Mouse (Mus musculus) ES-E14 (cell line): ENCODE measurements at regions not wholly inside any gene's neighbourhood (a gene's known extent, or its start where the extent isn't known, plus 50 kb on each side); places are given as distances from the start of the nearest gene placed in this dataset.

Source experiments
- DNase-seq: peaks from one replicate; pipeline ENCODE4 v3.0.0-alpha.2; 2013; ENCODE audit warnings: low read depth, low spot score
- H3K27ac ChIP-seq: 2 replicates; pipeline ENCODE4 v1.5.1; 2012; ENCODE audit warnings: low read depth, mild to moderate bottlenecking, low read length, moderate library complexity, mixed read lengths; ENCODE audit not compliant: poor library complexity, insufficient read depth, severe bottlenecking
- H3K36me3 ChIP-seq: 2 replicates; pipeline ENCODE4 v1.6.1; 2012; ENCODE audit warnings: mild to moderate bottlenecking, low read length, moderate library complexity, mixed read lengths; ENCODE audit not compliant: control insufficient read depth, poor library complexity, insufficient read depth, severe bottlenecking
- H3K4me1 ChIP-seq, 2 experiments: fragments of 150-350 bp in 1 of 2; sonication (generic) in 1 of 2; 2 replicates each; pipeline ENCODE4 v1.6.1; 2012; ENCODE audit warnings: low read length in 2 of 2, mild to moderate bottlenecking in 1 of 2, mixed read lengths in 1 of 2; ENCODE audit not compliant: control insufficient read depth in 2 of 2, insufficient read depth in 2 of 2, poor library complexity in 1 of 2
- H3K4me3 ChIP-seq, 2 experiments: fragments of 150-350 bp in 1 of 2; sonication (generic) in 1 of 2; 2 replicates each; pipeline ENCODE4 v1.5.1; 2012; ENCODE audit warnings: low read length in 2 of 2, low read depth in 1 of 2, mild to moderate bottlenecking in 1 of 2, mixed read lengths in 1 of 2; ENCODE audit not compliant: insufficient read depth in 1 of 2, poor library complexity in 1 of 2, severe bottlenecking in 1 of 2
- H3K9ac ChIP-seq: 2 replicates; pipeline ENCODE4 v1.6.1; 2012; ENCODE audit warnings: low read depth, mild to moderate bottlenecking, low read length, mixed read lengths; ENCODE audit not compliant: poor library complexity, insufficient read depth, severe bottlenecking
- H3K9me3 ChIP-seq: fragments of 150-350 bp; sonication (generic); 2 replicates; pipeline ENCODE4 v1.6.1; 2012; ENCODE audit warnings: low read depth, mild to moderate bottlenecking, low read length; ENCODE audit not compliant: control insufficient read depth, insufficient read depth
- CHD2 ChIP-seq: IDR thresholded peaks from 2 replicates; pipeline ENCODE4 v1.6.1; 2014; ENCODE audit warnings: mild to moderate bottlenecking, low read depth, low read length, inconsistent platforms
- HCFC1 ChIP-seq: IDR thresholded peaks from 2 replicates; pipeline ENCODE4 v1.6.1; 2012; ENCODE audit warnings: low read length, inconsistent platforms, borderline replicate concordance; ENCODE audit not compliant: insufficient read depth
- MAFK ChIP-seq: IDR thresholded peaks from 2 replicates; pipeline ENCODE4 v1.6.1; 2014; ENCODE audit warnings: mild to moderate bottlenecking, low read depth, low read length, inconsistent platforms; ENCODE audit not compliant: insufficient read depth
- ZC3H11A ChIP-seq: IDR thresholded peaks from 2 replicates; pipeline ENCODE4 v1.6.1; 2012; ENCODE audit warnings: low read depth, mild to moderate bottlenecking, inconsistent platforms, low read length, borderline replicate concordance
- ZNF384 ChIP-seq: IDR thresholded peaks from 2 replicates; pipeline ENCODE4 v1.6.1; 2012; ENCODE audit warnings: low read depth, low read length, inconsistent platforms
- in situ Hi-C, 2 experiments: fragments of 600-800 bp; cut with MboI; formaldehyde crosslinking; loops; one replicate each; pipeline ENCODE4 v1.15.1; 2025; ENCODE audit warnings: low sequenced_read_pairs in 2 of 2, inconsistent platforms in 1 of 2; ENCODE audit not compliant: unreplicated experiment in 2 of 2

DNA sequence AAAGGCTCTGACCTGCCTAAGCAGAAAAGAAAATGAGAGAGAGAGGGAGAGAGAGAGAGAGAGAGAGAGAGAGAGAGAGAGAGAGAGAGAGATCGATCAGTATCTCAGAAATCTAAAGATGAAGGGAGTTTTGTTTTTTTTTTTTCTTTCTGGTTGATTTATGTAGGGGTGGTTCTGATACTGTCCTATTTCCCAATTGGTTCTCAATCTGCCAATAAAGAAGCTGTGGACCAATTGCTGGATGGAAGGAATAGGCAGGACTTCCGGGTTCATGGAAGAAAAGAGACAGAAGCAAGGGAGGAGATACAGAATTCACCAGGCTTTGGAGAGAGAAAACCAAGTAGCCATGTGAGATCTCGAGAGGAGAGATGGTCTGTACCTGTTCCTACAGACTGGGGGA, 117.6 kb downstream of the 1500009L16Rik start:
- no peaks in the 10 kb centered on the region for H3K4me1 ChIP-seq
- TF ChIP-seq HCFC1 (no peak), ZC3H11A (no peak), MAFK (no peak), CHD2 (no peak), ZNF384 (no peak)
- in situ Hi-C loops = no loop called here
- H3K9me3 ChIP-seq = no peaks in the 10 kb centered on the region
- H3K4me3 ChIP-seq = no peak overlapping the region
- no peaks in the 10 kb centered on the region for H3K36me3 ChIP-seq
- no peak overlapping the region for H3K27ac ChIP-seq
- H3K9ac ChIP-seq = no peak overlapping the region
- no peak for DNase-seq

DNA sequence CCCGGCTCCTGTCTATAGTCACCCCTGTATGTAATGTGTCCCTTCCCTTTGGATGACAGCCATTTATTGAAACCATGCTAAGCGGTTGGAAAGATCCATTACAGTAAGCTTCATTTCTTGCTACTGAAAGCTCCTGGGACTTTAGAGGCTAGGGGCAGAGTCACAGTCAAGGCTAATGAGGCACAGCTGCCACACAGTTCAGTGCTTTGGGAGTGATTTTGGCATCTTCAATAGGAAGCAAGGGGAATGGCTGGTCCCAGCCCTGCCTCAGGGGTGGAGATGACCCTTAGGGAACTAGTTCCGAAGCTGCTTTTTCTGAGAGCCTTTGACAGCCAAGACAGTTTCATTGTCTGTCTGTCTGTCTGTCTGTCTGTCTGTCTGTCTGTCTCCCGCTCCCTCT, 128.2 kb downstream of the 1500009L16Rik start:
- H3K4me1 ChIP-seq = no peaks in the 10 kb centered on the region
- H3K4me3 ChIP-seq = no peak overlapping the region
- no peak overlapping the region for H3K9ac ChIP-seq
- in situ Hi-C loops = no loop called here
- no peak for TF ChIP-seq MAFK
- TF ChIP-seq CHD2 = no peak
- TF ChIP-seq ZC3H11A = no peak
- TF ChIP-seq ZNF384 = no peak
- TF ChIP-seq HCFC1 = no peak
- no peak overlapping the region for H3K27ac ChIP-seq
- no peaks in the 10 kb centered on the region for H3K36me3 ChIP-seq
- H3K9me3 ChIP-seq = no peaks in the 10 kb centered on the region
- DNase-seq = no peak

DNA sequence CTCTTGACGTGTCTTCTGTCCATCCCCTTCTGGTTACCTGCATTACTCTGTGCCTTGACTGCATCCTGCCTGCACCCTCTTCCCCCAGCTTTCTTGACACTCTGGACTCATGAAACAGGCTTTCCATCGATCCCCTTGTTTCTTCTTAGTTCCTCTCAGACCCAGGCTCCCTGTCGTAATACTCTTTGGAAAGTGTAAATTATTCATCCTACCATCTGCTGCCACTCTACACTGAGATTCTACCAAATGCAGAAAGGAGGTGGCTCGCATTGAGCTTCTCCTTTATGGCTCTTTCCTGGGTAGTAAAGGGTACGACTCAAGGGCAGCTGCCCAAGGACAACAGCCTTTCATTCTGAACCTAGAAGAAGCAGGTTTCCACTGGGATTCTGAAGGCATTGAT, 129.5 kb downstream of the 1500009L16Rik start:
- Histone ChIP-seq H3K9ac (no peak overlapping the region), H3K4me3 (no peak overlapping the region), H3K4me1 (no peaks in the 10 kb centered on the region), H3K36me3 (no peaks in the 10 kb centered on the region), H3K9me3 (no peaks in the 10 kb centered on the region), H3K27ac (no peak overlapping the region)
- DNase-seq = no peak
- in situ Hi-C loops = no loop called here
- TF ChIP-seq HCFC1 (no peak), CHD2 (no peak), ZC3H11A (no peak), ZNF384 (no peak), MAFK (no peak)

DNA sequence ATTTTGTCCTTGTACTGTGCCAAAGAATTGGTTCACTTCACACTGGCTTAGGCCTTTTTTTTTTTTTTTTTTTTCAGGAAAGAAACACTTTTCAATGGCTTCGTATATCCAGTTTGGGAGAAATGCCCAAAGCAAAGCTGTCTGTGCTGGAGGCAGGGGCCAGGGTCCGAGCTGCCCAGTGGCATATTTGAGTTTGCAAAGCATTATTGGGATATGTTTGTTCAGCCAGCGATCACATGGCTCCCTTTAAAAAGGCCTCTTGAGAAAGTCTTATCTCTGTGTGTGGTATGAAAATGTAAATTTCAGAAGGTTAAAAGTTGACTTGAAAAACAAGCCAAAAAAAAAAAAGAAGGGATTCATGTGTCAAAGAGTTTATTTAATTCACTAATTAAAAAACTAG, 130.1 kb downstream of the 1500009L16Rik start:
- H3K4me1 ChIP-seq = no peaks in the 10 kb centered on the region
- in situ Hi-C loops = no loop called here
- H3K9ac ChIP-seq = no peak overlapping the region
- H3K4me3 ChIP-seq = no peak overlapping the region
- no peak for DNase-seq
- no peaks in the 10 kb centered on the region for H3K9me3 ChIP-seq
- no peak overlapping the region for H3K27ac ChIP-seq
- H3K36me3 ChIP-seq = no peaks in the 10 kb centered on the region
- TF ChIP-seq HCFC1 = no peak
- TF ChIP-seq ZC3H11A = no peak
- TF ChIP-seq MAFK = no peak

DNA sequence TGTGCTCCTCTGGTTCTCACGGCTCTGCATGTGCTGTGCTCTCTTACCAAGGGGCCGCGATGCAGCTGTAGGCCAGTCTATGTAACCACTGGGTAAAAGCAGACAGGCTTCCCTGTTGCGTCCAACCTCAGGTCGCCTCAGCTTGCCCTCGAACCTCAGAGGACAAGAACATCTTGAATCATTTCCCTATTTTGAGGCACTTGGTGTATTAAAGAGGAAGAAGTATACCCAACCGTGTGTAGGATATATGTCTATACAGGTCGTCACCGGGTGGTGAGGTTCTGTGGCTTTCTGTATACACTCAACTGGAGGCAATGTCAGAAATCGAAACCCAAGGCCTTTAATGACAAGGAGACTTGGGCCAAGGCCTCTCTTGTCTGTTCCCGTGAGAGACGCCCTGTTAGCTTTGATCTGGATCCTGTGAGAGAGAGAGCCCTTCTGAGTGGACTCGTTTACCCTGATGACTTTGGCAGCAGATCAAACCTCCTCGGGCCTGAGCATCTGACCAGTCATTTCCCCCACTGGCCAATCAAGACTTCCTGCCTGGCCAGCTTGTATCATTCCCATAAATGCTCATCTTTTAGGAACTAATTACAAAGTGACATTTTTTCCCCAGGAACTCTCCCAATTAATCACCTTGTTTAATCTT, 135.3 kb downstream of the 1500009L16Rik start:
- no peak overlapping the region for H3K27ac ChIP-seq
- in situ Hi-C loops = no loop called here
- no peak for DNase-seq

More for the DNA sequence above, 135.3 kb downstream of the 1500009L16Rik start:
- no peak overlapping the region for H3K9ac ChIP-seq
- no peaks in the 10 kb centered on the region for H3K4me1 ChIP-seq
- H3K36me3 ChIP-seq = no peaks in the 10 kb centered on the region
- no peak overlapping the region for H3K4me3 ChIP-seq
- TF ChIP-seq ZNF384 = no peak
- no peak for TF ChIP-seq HCFC1
- TF ChIP-seq MAFK = no peak
- no peak for TF ChIP-seq ZC3H11A
- TF ChIP-seq CHD2 = no peak
- no peaks in the 10 kb centered on the region for H3K9me3 ChIP-seq
